Comparison of ENCODE assay signal across 8 mouse cellular contexts in genomic region chr3:108283241-108283561, GRCm38 (mm10). TPM values are rescaled to one million over a fixed set of nuclear protein-coding genes. Genes with fewer than 3 reads are reported as not detected.
DNase-seq lines count a peak whose midpoint lies in the region; ATAC-seq and TF ChIP-seq lines count a peak whose summit lies in the region.

No protein-coding gene starts in this region.

- no peaks in the 10 kb centered on the region for H3K27me3 ChIP-seq in embryonic facial prominence, embryonic 12.5 days
- no peaks in the 10 kb centered on the region for H3K27me3 ChIP-seq in intestine, embryonic 15.5 days (replicated peaks)
- H3K27me3 ChIP-seq in myocyte (ENCODE audit: control insufficient read depth, insufficient read depth, insufficient read length), result peaks cover 20% of the 10 kb centered on the region

- WGBS in embryonic facial prominence, embryonic 12.5 days, result 15% methylated on average over 6 of the region's 6 CpGs
- WGBS in intestine, embryonic 15.5 days, result 13% methylated on average over 6 of the region's 6 CpGs

- no peak for TF ChIP-seq POLR2A in myocyte (IDR thresholded peaks at IDR 0.05; ENCODE audit: insufficient read length, low read depth)

- no peak for TF ChIP-seq CTCF in left cerebral cortex, adult 2 months (IDR thresholded peaks at IDR 0.05)

- peaks cover 35% of the 10 kb centered on the region for H3K4me1 ChIP-seq in embryonic facial prominence, embryonic 12.5 days
- H3K4me1 ChIP-seq in intestine, embryonic 15.5 days (replicated peaks), result peaks cover 14% of the 10 kb centered on the region

- intact Hi-C loops in left cerebral cortex, adult 2 months (cut with DNase I), result loop anchor here (1.0 to 10.0 kb wide), 4 partner anchors 59 to 282 kb away; partner anchors contain the start of gene Tmem167b

- H3K9ac ChIP-seq in embryonic facial prominence, embryonic 12.5 days, result peak overlapping the region; percentile 55
- H3K9ac ChIP-seq in intestine, embryonic 15.5 days, result peak overlapping the region; percentile 35

- H3ac ChIP-seq in myocyte (ENCODE audit: control insufficient read depth, insufficient read length), result no peak overlapping the region

- H3K36me3 ChIP-seq in embryonic facial prominence, embryonic 12.5 days, result peaks cover 5% of the 10 kb centered on the region; the same call in 1 of the 2 replicates
- peaks cover 3% of the 10 kb centered on the region; the same call in 1 of the 2 replicates for H3K36me3 ChIP-seq in intestine, embryonic 15.5 days
- H3K36me3 ChIP-seq in myocyte (ENCODE audit: control insufficient read depth, insufficient read depth), result no peaks in the 10 kb centered on the region

- no peak for ATAC-seq in embryonic facial prominence, embryonic 12.5 days (ENCODE audit: insufficient number of reproducible peaks, insufficient read depth, low FRiP score, low TSS enrichment)
- no peak for ATAC-seq in intestine, embryonic 15.5 days

- H3K27ac ChIP-seq in left cerebral cortex, adult 2 months, result peak overlapping the region; percentile 88
- H3K27ac ChIP-seq in embryonic facial prominence, embryonic 12.5 days, result peak overlapping the region; percentile 89
- H3K27ac ChIP-seq in intestine, embryonic 15.5 days, result 0 out of 2 replicates have a peak overlapping the region, but pooled peaks have one; percentile 8

- H3K79me2 ChIP-seq in myocyte (ENCODE audit: control insufficient read depth, insufficient read depth), result no peaks in the 10 kb centered on the region

- peak overlapping the region; percentile 76 for H3K4me3 ChIP-seq in left cerebral cortex, adult 2 months
- peak overlapping the region; percentile 85 for H3K4me3 ChIP-seq in embryonic facial prominence, embryonic 12.5 days
- H3K4me3 ChIP-seq in intestine, embryonic 15.5 days (replicated peaks), result peak overlapping the region; percentile 86
- peak overlapping the region; percentile 22 for H3K4me3 ChIP-seq in myocyte

- H3K4me2 ChIP-seq in embryonic facial prominence, embryonic 12.5 days (replicated peaks), result peak overlapping the region; percentile 94
- peak overlapping the region; percentile 93 for H3K4me2 ChIP-seq in intestine, embryonic 15.5 days (replicated peaks)
- peak overlapping the region; percentile 85 for H3K4me2 ChIP-seq in myocyte (ENCODE audit: low read depth)

- no peak for DNase-seq in left cerebral cortex, adult 2 months (ENCODE audit: extremely low spot score in 1 of 2, low spot score in 2 of 2)
- DNase-seq in left cerebral cortex, adult 8-10 months (ENCODE audit: low spot score in 2 of 2), result no peak
- no peak for DNase-seq in thymus, postnatal 36 days
- DNase-seq in spleen, postnatal 4 days (ENCODE audit: low spot score in 2 of 2), result no peak
- no peak for DNase-seq in cerebellum, postnatal 14 days

- no peaks in the 10 kb centered on the region for H3K9me3 ChIP-seq in embryonic facial prominence, embryonic 12.5 days
- H3K9me3 ChIP-seq in intestine, embryonic 15.5 days, result no peaks in the 10 kb centered on the region

TF ChIP-seq in myocyte, 11 proteins besides CTCF, POLR2A, EP300 and RAD21:
- TF ChIP-seq POLR2AphosphoS2 (IDR thresholded peaks at IDR 0.05; ENCODE audit: insufficient read length, low read depth) (no peak), CEBPB (IDR thresholded peaks at IDR 0.05; ENCODE audit: insufficient read depth, poor library complexity, severe bottlenecking) (no peak), MYOG (IDR thresholded peaks at IDR 0.05; ENCODE audit: control insufficient read depth in 1 of 3, insufficient read depth in 1 of 3, insufficient read length in 2 of 3, low read depth in 2 of 3) (no peak), MAX (IDR thresholded peaks at IDR 0.05; ENCODE audit: low read depth) (no peak), TCF12 (IDR thresholded peaks at IDR 0.05; ENCODE audit: insufficient read depth, poor library complexity, severe bottlenecking) (no peak), MYOD1 (IDR thresholded peaks at IDR 0.05; ENCODE audit: control insufficient read depth in 1 of 3, insufficient read length in 2 of 3, low read depth in 2 of 3) (no peak), SRF (IDR thresholded peaks at IDR 0.05; ENCODE audit: control insufficient read depth, insufficient read length, low read depth) (no peak), REST (IDR thresholded peaks at IDR 0.05; ENCODE audit: insufficient read depth, insufficient read length) (no peak), USF1 (IDR thresholded peaks at IDR 0.05; ENCODE audit: low read depth) (no peak), TCF3 (IDR thresholded peaks at IDR 0.05; ENCODE audit: insufficient read length, low read depth) (no peak), E2F4 (IDR thresholded peaks at IDR 0.05; ENCODE audit: insufficient read depth) (no peak)

RNA-seq across cellular contexts. Expression of gene Sort1, which starts 0.7 kb away (rescaled TPM):
- total RNA-seq in left cerebral cortex, adult 2 months (2021), result 100 to 1,000 TPM; 310 to 316 TPM
- total RNA-seq in left cerebral cortex, adult 8-10 months (2022), result 100 to 1,000 TPM; 273 to 299 (median 284) TPM
- 15.8 and 18.2 TPM in 2 replicates for polyA plus RNA-seq in embryonic facial prominence, embryonic 12.5 days (2016; fragmentation: Nextera tagmentation; extraction: Ambion mirVana)
- polyA plus RNA-seq in intestine, embryonic 15.5 days (2015; fragmentation: Nextera tagmentation; extraction: Ambion mirVana), result 9.4 and 10.4 TPM in 2 replicates
- polyA plus RNA-seq in myocyte (2012; fragmentation: generic; extraction: Trizol), result 6.0 TPM

RNA-seq across cellular contexts. Expression of gene Psma5, which starts 26.5 kb away (rescaled TPM):
- 10 to 100 TPM; 64.9 to 80.9 TPM for total RNA-seq in left cerebral cortex, adult 2 months (2021)
- total RNA-seq in left cerebral cortex, adult 8-10 months (2022), result 10 to 100 TPM; 73.0 to 80.5 (median 79.0) TPM
- polyA plus RNA-seq in embryonic facial prominence, embryonic 12.5 days (2016; fragmentation: Nextera tagmentation; extraction: Ambion mirVana), result 263 and 288 TPM in 2 replicates
- polyA plus RNA-seq in intestine, embryonic 15.5 days (2015; fragmentation: Nextera tagmentation; extraction: Ambion mirVana), result 271 and 291 TPM in 2 replicates
- polyA plus RNA-seq in myocyte (2012; fragmentation: generic; extraction: Trizol), result 191 TPM

RNA-seq across cellular contexts. Expression of gene Sypl2, which starts 56.8 kb away (rescaled TPM):
- 1 to 10 TPM; 1.7 to 2.0 TPM for total RNA-seq in left cerebral cortex, adult 2 months (2021)
- total RNA-seq in left cerebral cortex, adult 8-10 months (2022), result 1 to 10 TPM; 1.5 to 2.2 (median 1.8) TPM
- 0.85 and 1.1 TPM in 2 replicates for polyA plus RNA-seq in embryonic facial prominence, embryonic 12.5 days (2016; fragmentation: Nextera tagmentation; extraction: Ambion mirVana)
- 0.21 and 0.27 TPM in 2 replicates for polyA plus RNA-seq in intestine, embryonic 15.5 days (2015; fragmentation: Nextera tagmentation; extraction: Ambion mirVana)
- polyA plus RNA-seq in myocyte (2012; fragmentation: generic; extraction: Trizol), result 0.28 TPM

Comparison
In these comparisons a context has a peak if more than half of its experiments do, and no peak if none do; other contexts are left out.
1. H3K27ac ChIP-seq: peak in every context shown above with its lines; median percentile 89 in embryonic facial prominence, embryonic 12.5 days; 88 in left cerebral cortex, adult 2 months; 8 in intestine, embryonic 15.5 days.
2. H3K4me3 ChIP-seq: peak in every context shown above with its lines; median percentile 86 in intestine, embryonic 15.5 days; 85 in embryonic facial prominence, embryonic 12.5 days; 76 in left cerebral cortex, adult 2 months; 22 in myocyte.